In genomic region chr1:89413122-89413521, GRCm38 (mm10) we compare ENCODE assay signal across 15 mouse cellular contexts. TPM values are rescaled to one million over a fixed set of nuclear protein-coding genes. Genes with fewer than 3 reads are reported as not detected.
A peak's percentile ranks its signal among the peaks of the same experiment; 100 is the strongest.
DNase-seq lines count a peak whose midpoint lies in the region; ATAC-seq and TF ChIP-seq lines count a peak whose summit lies in the region.
"Had no signal": no experiment of that assay in that cellular context is flagged by ENCODE, and none has a peak within 500 bp of the region (broad histone marks: within the 10 kb centered on the region; RNA-seq: fewer than 3 reads in every experiment).

No protein-coding gene starts in this region.

- 53% methylated on average over 2 of the region's 2 CpGs for WGBS in lung, adult 2 months

- intact Hi-C loops in gastrocnemius, adult 2 months (cut with DNase I): no loop called here

- no peak for ATAC-seq in megakaryocyte, adult 5-6 weeks (ENCODE audit: poor library complexity, severe bottlenecking)
- ATAC-seq: activated CD4-positive, CD25-positive, alpha-beta regulatory T cell, adult 4 months; intestine, embryonic 15.5 days had no signal

- TF ChIP-seq POLR2A in lung, adult 2 months (IDR thresholded peaks at IDR 0.05; ENCODE audit: borderline replicate concordance, extremely low read depth, low read depth, low read length): no peak

- no peak overlapping the region for H3K4me3 ChIP-seq in lung, adult 2 months (replicated peaks; ENCODE audit: extremely low read depth, low read depth, low read length)
- H3K4me3 ChIP-seq in gastrocnemius, adult 2 months: no peak overlapping the region
- H3K4me3 ChIP-seq: embryonic facial prominence, embryonic 12.5 days; intestine, embryonic 15.5 days; limb, embryonic 12.5 days; midbrain, embryonic 10.5 days; neural tube, embryonic 13.5 days had no signal

- peak; percentile 60 to 75 for DNase-seq in lung, adult 18-20 months
- no peak for DNase-seq in lung, adult 2 months
- DNase-seq in gastrocnemius, adult 2 months: peak; percentile 59
- peak; percentile 62 for DNase-seq in kidney, postnatal 10 days
- peak; percentile 82 for DNase-seq in lung, postnatal 36 days
- no peak for DNase-seq in layer of hippocampus, adult 11-12 months (ENCODE audit: low spot score)
- DNase-seq: cerebellum, adult 2 months; thymus, postnatal 14 days had no signal

- no peaks in the 10 kb centered on the region for H3K4me1 ChIP-seq in lung, adult 2 months (ENCODE audit: control insufficient read depth, insufficient read depth, low read length)

- TF ChIP-seq CTCF in lung, adult 2 months (IDR thresholded peaks at IDR 0.05; ENCODE audit: insufficient read depth, low read length): no peak
- no peak for TF ChIP-seq CTCF in gastrocnemius, adult 2 months (IDR thresholded peaks at IDR 0.05)

- no peak overlapping the region for H3K27ac ChIP-seq in gastrocnemius, adult 2 months
- H3K27ac ChIP-seq: embryonic facial prominence, embryonic 12.5 days; intestine, embryonic 15.5 days; limb, embryonic 12.5 days; midbrain, embryonic 10.5 days; neural tube, embryonic 13.5 days had no signal

RNA-seq across cellular contexts. Expression of gene Agap1, which starts 41.5 kb away (rescaled TPM):
- 24.1 and 28.0 TPM in 2 replicates for polyA plus RNA-seq in lung, adult 2 months (2012; rRNA removed)
- 10 to 100 TPM; 22.8 to 24.2 TPM for total RNA-seq in gastrocnemius, adult 2 months (2021)
- total RNA-seq in megakaryocyte, adult 5-6 weeks (2015): 7.9 and 9.1 TPM in 2 replicates
- total RNA-seq in megakaryocyte, adult 5-6 weeks (2017): 4.0 and 8.1 TPM in 2 replicates

Comparison
In these comparisons a context has a peak if more than half of its experiments do, and no peak if none do; other contexts are left out.
1. DNase-seq: peak in lung, adult 18-20 months (2 of 2), gastrocnemius, adult 2 months (single experiment), kidney, postnatal 10 days (single experiment) and lung, postnatal 36 days (single experiment); none in lung, adult 2 months (single experiment) and layer of hippocampus, adult 11-12 months (single experiment).